Comparison of ENCODE assay signal across 8 mouse cellular contexts in genomic region chr5:24351278-24351677, GRCm38 (mm10). TPM values are rescaled to one million over a fixed set of nuclear protein-coding genes. Genes with fewer than 3 reads are reported as not detected.
DNase-seq lines count a peak whose midpoint lies in the region; ATAC-seq and TF ChIP-seq lines count a peak whose summit lies in the region.

Gene Kcnh2 (minus strand): TSS chr5:24351604.

- peak within 1 kb of the TSS; percentile 98 for H3K9ac ChIP-seq in heart, embryonic 16.5 days (ENCODE audit: low read length)
- peak within 1 kb of the TSS; percentile 88 for H3K9ac ChIP-seq in stomach, embryonic 16.5 days (ENCODE audit: low read length)

- H3K27ac ChIP-seq in bone marrow macrophage, adult 2 months (ENCODE audit: insufficient read depth, low read depth, low read length), result no peak within 1 kb of the TSS
- H3K27ac ChIP-seq in heart, embryonic 16.5 days (ENCODE audit: low read length), result peak within 1 kb of the TSS; percentile 98
- peak within 1 kb of the TSS; percentile 85 for H3K27ac ChIP-seq in limb, embryonic 10.5 days
- H3K27ac ChIP-seq in stomach, embryonic 16.5 days (ENCODE audit: low read length), result peak within 1 kb of the TSS; percentile 96

- no peak for DNase-seq in layer of hippocampus, adult 8-10 months (ENCODE audit: low spot score in 2 of 2)
- no peak for DNase-seq in layer of hippocampus, adult 9-10 months (ENCODE audit: low spot score)
- no peak for DNase-seq in limb, embryonic 10.5 days (ENCODE audit: low spot score)
- no peak for DNase-seq in right cerebral cortex, postnatal 10 days (ENCODE audit: low spot score in 2 of 2)

- no peak for TF ChIP-seq CTCF in bone marrow macrophage, adult 2 months (IDR thresholded peaks at IDR 0.05; ENCODE audit: low read depth, low read length)

- WGBS in heart, embryonic 16.5 days, result under 1% methylated on average over 38 of the region's 53 CpGs
- under 1% methylated on average over 46 of the region's 53 CpGs for WGBS in limb, embryonic 10.5 days
- WGBS in stomach, embryonic 16.5 days, result 2% methylated on average over 36 of the region's 53 CpGs

- no peaks in the 10 kb centered on the region for H3K4me1 ChIP-seq in bone marrow macrophage, adult 2 months (ENCODE audit: control insufficient read depth, insufficient read depth, low read length)
- peaks cover 41% of the 10 kb centered on the region for H3K4me1 ChIP-seq in heart, embryonic 16.5 days (ENCODE audit: control insufficient read depth, insufficient read depth, low read length)
- peaks cover 73% of the 10 kb centered on the region for H3K4me1 ChIP-seq in limb, embryonic 10.5 days
- peaks cover 47% of the 10 kb centered on the region for H3K4me1 ChIP-seq in stomach, embryonic 16.5 days (ENCODE audit: control insufficient read depth, insufficient read depth, low read length)

- H3K4me2 ChIP-seq in heart, embryonic 16.5 days (ENCODE audit: low read depth, low read length), result peak within 1 kb of the TSS; percentile 87
- peak within 1 kb of the TSS; percentile 94 for H3K4me2 ChIP-seq in stomach, embryonic 16.5 days (ENCODE audit: low read depth, low read length)

- H3K9me3 ChIP-seq in heart, embryonic 16.5 days (replicated peaks; ENCODE audit: control insufficient read depth, low read length), result no peaks in the 10 kb centered on the region
- H3K9me3 ChIP-seq in limb, embryonic 10.5 days (replicated peaks), result no peaks in the 10 kb centered on the region
- no peaks in the 10 kb centered on the region for H3K9me3 ChIP-seq in stomach, embryonic 16.5 days (replicated peaks; ENCODE audit: control insufficient read depth, low read length)

- no peaks in the 10 kb centered on the region for H3K27me3 ChIP-seq in heart, embryonic 16.5 days (ENCODE audit: control insufficient read depth, insufficient read depth, low read length)
- peaks cover 77% of the 10 kb centered on the region for H3K27me3 ChIP-seq in limb, embryonic 10.5 days (ENCODE audit: low read depth, poor library complexity, severe bottlenecking)
- H3K27me3 ChIP-seq in stomach, embryonic 16.5 days (ENCODE audit: control insufficient read depth, insufficient read depth, low read length), result peaks cover 9% of the 10 kb centered on the region; the same call in 1 of the 2 replicates

- TF ChIP-seq POLR2A in bone marrow macrophage, adult 2 months (IDR thresholded peaks at IDR 0.05; ENCODE audit: borderline replicate concordance, low read depth, low read length), result no peak

- peak within 1 kb of the TSS; percentile 49 for H3K4me3 ChIP-seq in bone marrow macrophage, adult 2 months (ENCODE audit: insufficient read depth, low read length)
- peak within 1 kb of the TSS; percentile 84 for H3K4me3 ChIP-seq in heart, embryonic 16.5 days (ENCODE audit: low read length)
- H3K4me3 ChIP-seq in limb, embryonic 10.5 days, result peak within 1 kb of the TSS; percentile 72
- peak within 1 kb of the TSS; percentile 70 for H3K4me3 ChIP-seq in stomach, embryonic 16.5 days (replicated peaks; ENCODE audit: low read length)

- peak; percentile 1 for ATAC-seq in heart, embryonic 16.5 days (replicated peaks; ENCODE audit: extremely low read depth, insufficient read depth, low FRiP score)
- ATAC-seq in stomach, embryonic 16.5 days (ENCODE audit: insufficient read depth, low FRiP score), result peak; percentile 19; the same call in 1 of the 2 replicates
- no peak for ATAC-seq in megakaryocyte-erythroid progenitor cell, adult 5-6 weeks (replicated peaks; ENCODE audit: low FRiP score, low TSS enrichment, poor library complexity, severe bottlenecking)

- H3K36me3 ChIP-seq in heart, embryonic 16.5 days (ENCODE audit: control insufficient read depth, insufficient read depth), result no peaks in the 10 kb centered on the region
- no peaks in the 10 kb centered on the region for H3K36me3 ChIP-seq in limb, embryonic 10.5 days
- no peaks in the 10 kb centered on the region for H3K36me3 ChIP-seq in stomach, embryonic 16.5 days (ENCODE audit: control insufficient read depth, insufficient read depth, low read length)

RNA-seq across cellular contexts. Expression of gene Kcnh2, which starts in this region (rescaled TPM):
- total RNA-seq in layer of hippocampus, adult 8-10 months (2022), result 10 to 100 TPM; 20.4 to 26.8 (median 21.9) TPM
- polyA plus RNA-seq in bone marrow macrophage, adult 2 months (2012; ENCODE audit: insufficient read depth, insufficient read length, missing spikeins), result not detected in 2 replicates
- polyA plus RNA-seq in heart, embryonic 16.5 days (2015; fragmentation: Nextera tagmentation; extraction: Ambion mirVana), result 18.0 and 25.2 TPM in 2 replicates
- 15.0 and 19.3 TPM in 2 replicates for polyA plus RNA-seq in limb, embryonic 10.5 days (2016; fragmentation: Nextera tagmentation; extraction: Ambion mirVana)
- polyA plus RNA-seq in stomach, embryonic 16.5 days (2015; fragmentation: Nextera tagmentation; extraction: Ambion mirVana), result 5.6 and 6.5 TPM in 2 replicates
- 1.2 TPM in 1 of 2 replicates, not detected in the other for total RNA-seq in megakaryocyte-erythroid progenitor cell, adult 5-6 weeks (2014; fragmentation: Nextera tagmentation)
- total RNA-seq in megakaryocyte-erythroid progenitor cell, adult 5-6 weeks (2017), result not detected in 2 replicates

Comparison
In these comparisons a context has a peak if more than half of its experiments do, and no peak if none do; other contexts are left out.
1. RNA of gene Kcnh2 (total RNA-seq): 20.4 to 26.8 TPM in layer of hippocampus, adult 8-10 months; 1.2 TPM in megakaryocyte-erythroid progenitor cell, adult 5-6 weeks; every median in the first group is over 4 times any median in the second.
2. Peak in every context shown above with its lines, with median percentiles within 50 percentile points of each other: H3K4me3 ChIP-seq.